Mouse (Mus musculus) liver, embryonic 14.5 days (tissue): Measurements from ENCODE around the gene Slc22a17.

Source experiments
- CTCF ChIP-seq: IDR thresholded peaks from 2 replicates; pipeline ENCODE4 v1.5.1; 2016; ENCODE audit warnings: antibody characterized with exemption, low read depth, control low read depth
- EP300 ChIP-seq: IDR thresholded peaks from 2 replicates; pipeline ENCODE4 v1.6.1; 2016; ENCODE audit warnings: antibody characterized with exemption, low read depth

GRCm38 (mm10) chr14:54924641-54925348, 11.9 kb upstream of the Slc22a17 start:
- TF ChIP-seq CTCF (no peak), EP300 (no peak)
